Mouse (Mus musculus): Measurements from ENCODE around the gene Mfsd12. TPM values are rescaled to one million over a fixed set of nuclear protein-coding genes. Genes with fewer than 3 reads are reported as not detected.

The Mfsd12 gene
- polyA plus RNA-seq, 1 experiment from 2014 or later = 13.7 TPM

DNA sequence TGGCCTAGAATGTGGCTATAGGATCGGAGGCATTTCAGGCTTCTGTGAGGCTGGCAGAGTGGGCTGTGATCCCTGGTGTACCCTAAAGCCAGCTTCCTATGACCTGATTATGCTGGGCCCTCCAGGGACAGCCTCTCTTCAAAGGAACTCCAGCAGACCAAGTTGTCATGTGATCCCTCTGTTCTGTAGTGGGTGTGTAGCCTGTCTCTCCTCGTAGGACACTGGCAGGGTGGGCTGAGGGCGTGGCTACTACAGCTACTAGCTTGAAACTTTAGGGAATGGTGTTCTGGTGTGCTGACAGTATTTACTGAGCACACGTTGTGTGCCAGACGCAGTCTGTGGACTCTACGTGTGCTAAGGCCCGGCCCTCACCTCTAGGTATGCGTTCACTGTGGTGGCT, 3.4 kb downstream of the Mfsd12 start:
- no peak for ATAC-seq (ENCODE audit: low read depth)
- Histone ChIP-seq H3K4me1 (replicated peaks; ENCODE audit: control insufficient read depth, insufficient read depth, low read length) (peaks cover 58% of the 10 kb centered on the region), H3K4me3 (ENCODE audit: low read length) (no peak overlapping the region), H3K4me2 (ENCODE audit: low read depth, low read length) (no peak overlapping the region), H3K27me3 (ENCODE audit: control insufficient read depth, insufficient read depth, low read depth, low read length) (peaks cover 6% of the 10 kb centered on the region), H3K9me3 (ENCODE audit: control insufficient read depth, low read length) (no peaks in the 10 kb centered on the region), H3K27ac (ENCODE audit: low read length) (peak overlapping the region; percentile 67), H3K9ac (ENCODE audit: low read length) (peak overlapping the region; percentile 49), H3K36me3 (ENCODE audit: control insufficient read depth, insufficient read depth, low read length) (no peaks in the 10 kb centered on the region)
- WGBS = 58% methylated on average over 8 of the region's 8 CpGs

DNA sequence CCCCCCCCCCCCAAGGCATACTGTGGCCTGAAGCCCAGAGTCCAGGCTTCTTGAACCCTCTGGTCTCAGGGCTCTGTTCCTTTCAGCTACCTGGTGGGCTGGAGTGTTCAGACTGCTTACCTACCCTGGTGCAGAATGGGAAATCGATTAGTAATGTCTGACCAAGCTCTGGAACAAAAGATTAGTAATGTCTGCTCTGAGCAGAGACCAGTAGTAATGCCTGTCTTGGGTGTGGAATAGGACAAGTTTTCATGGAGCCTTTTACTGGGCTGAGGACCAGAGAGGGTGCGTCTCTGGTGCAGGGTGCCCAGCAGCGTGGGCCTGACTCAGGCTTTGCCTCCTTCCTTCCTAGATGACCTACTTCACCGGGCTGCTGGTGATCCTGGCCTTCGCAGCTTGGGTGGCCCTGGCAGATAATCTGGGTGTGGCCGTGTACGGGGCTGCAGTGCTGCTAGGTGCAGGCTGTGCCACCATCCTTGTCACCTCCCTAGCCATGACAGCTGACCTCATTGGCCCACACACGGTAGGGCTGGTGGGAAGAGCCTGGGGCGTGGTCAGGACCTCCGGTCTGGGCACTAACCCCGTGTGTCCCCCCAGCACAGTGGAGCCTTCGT, 5.2 kb downstream of the Mfsd12 start:
- no peaks in the 10 kb centered on the region for H3K9me3 ChIP-seq (ENCODE audit: control insufficient read depth, low read length)
- 51% methylated on average over 12 of the region's 12 CpGs for WGBS
- H3K27me3 ChIP-seq (ENCODE audit: control insufficient read depth, insufficient read depth, low read depth, low read length) = peaks cover 6% of the 10 kb centered on the region
- peaks cover 62% of the 10 kb centered on the region for H3K4me1 ChIP-seq (replicated peaks; ENCODE audit: control insufficient read depth, insufficient read depth, low read length)
- H3K4me3 ChIP-seq (ENCODE audit: low read length) = no peak overlapping the region
- H3K36me3 ChIP-seq (ENCODE audit: control insufficient read depth, insufficient read depth, low read length) = peaks cover 8% of the 10 kb centered on the region
- ATAC-seq (ENCODE audit: low read depth) = peak; percentile 8
- H3K27ac ChIP-seq (ENCODE audit: low read length) = peak overlapping the region; percentile 90
- H3K9ac ChIP-seq (ENCODE audit: low read length) = peak overlapping the region; percentile 49
- peak overlapping the region; percentile 60 for H3K4me2 ChIP-seq (ENCODE audit: low read depth, low read length)

DNA sequence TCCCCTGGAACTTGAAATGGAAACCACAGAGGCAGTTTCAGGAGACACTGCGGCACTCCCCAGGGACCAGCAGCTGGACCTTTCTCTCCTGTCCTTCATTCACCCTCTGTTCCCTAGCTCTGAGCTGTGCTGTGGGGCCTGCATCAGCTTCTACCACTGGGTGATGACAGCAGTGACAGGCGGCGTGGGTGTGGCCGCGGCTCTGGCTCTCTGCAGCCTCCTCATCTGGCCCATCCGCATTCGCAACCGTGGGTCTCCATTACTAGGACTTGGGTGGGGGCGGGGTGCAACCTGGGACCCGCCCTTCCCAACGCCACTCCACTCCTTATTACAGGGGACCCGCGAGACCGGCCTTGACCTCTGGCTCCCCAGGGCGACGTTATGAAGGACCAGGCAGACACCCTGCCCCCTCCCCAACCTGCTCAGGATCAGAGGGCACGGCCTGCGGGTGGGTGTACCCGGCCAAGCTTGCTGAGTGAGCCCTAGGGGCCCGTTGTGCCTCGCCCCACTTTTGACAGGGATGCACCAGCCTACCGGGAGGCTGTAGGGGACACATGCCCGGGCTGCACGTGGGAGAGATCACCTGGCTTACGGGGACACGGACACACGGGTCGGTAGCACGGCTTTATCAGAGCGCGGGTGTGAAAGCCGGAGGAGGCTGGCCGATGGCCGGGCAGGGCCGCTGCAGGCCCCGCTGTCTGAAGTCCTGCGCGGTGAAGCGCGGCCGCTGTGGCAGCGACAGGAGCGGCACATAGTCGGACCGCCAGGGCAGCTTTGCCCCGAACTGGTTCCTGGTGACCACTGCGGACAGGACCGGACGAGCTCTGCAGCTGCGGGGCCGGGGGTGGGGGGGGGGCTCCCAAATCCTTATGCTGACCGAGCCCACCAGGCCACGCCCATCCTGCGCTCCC, 6.4 kb downstream of the Mfsd12 start:
- Histone ChIP-seq H3K4me1 (replicated peaks; ENCODE audit: control insufficient read depth, insufficient read depth, low read length) (peaks cover 53% of the 10 kb centered on the region), H3K4me3 (ENCODE audit: low read length) (peak overlapping the region; percentile 34), H3K27ac (ENCODE audit: low read length) (peak overlapping the region; percentile 90), H3K4me2 (ENCODE audit: low read depth, low read length) (peak overlapping the region; percentile 60), H3K9ac (ENCODE audit: low read length) (peak overlapping the region; percentile 64), H3K9me3 (ENCODE audit: control insufficient read depth, low read length) (no peaks in the 10 kb centered on the region), H3K36me3 (ENCODE audit: control insufficient read depth, insufficient read depth, low read length) (peaks cover 20% of the 10 kb centered on the region), H3K27me3 (ENCODE audit: control insufficient read depth, insufficient read depth, low read depth, low read length) (peaks cover 6% of the 10 kb centered on the region)
- 11% methylated on average over 54 of the region's 54 CpGs for WGBS
- ATAC-seq (ENCODE audit: low read depth) = 0 out of 2 replicates have a peak, but pooled peaks have one; percentile 6

DNA sequence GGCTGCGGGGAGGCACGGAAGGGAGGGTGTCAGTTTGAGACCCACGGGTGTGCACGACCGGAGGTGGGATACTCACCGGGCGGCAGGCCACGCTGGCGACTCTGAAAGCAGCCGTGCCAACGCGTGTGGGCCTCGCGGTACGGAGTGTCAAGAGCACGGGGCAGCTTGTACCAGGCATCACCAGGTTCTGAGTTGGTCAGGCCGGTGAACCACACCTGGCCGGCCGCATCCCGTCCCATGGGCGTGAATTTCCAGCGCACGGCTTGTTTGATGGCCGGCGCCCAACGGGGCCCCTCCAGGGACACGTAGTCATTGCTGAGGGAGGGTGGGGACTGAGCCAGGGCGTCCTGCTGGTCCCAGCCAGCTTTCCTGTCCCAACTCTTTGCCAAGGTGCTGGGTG, 7.4 kb downstream of the Mfsd12 start:
- WGBS = 9% methylated on average over 28 of the region's 28 CpGs
- ATAC-seq (ENCODE audit: low read depth) = peak; percentile 1; the same call in 1 of the 2 replicates
- peaks cover 29% of the 10 kb centered on the region for H3K36me3 ChIP-seq (ENCODE audit: control insufficient read depth, insufficient read depth, low read length)
- peaks cover 6% of the 10 kb centered on the region for H3K27me3 ChIP-seq (ENCODE audit: control insufficient read depth, insufficient read depth, low read depth, low read length)
- H3K9ac ChIP-seq (ENCODE audit: low read length) = peak overlapping the region; percentile 64
- peak overlapping the region; percentile 34 for H3K4me3 ChIP-seq (ENCODE audit: low read length)
- H3K4me1 ChIP-seq (replicated peaks; ENCODE audit: control insufficient read depth, insufficient read depth, low read length) = peaks cover 45% of the 10 kb centered on the region
- H3K4me2 ChIP-seq (ENCODE audit: low read depth, low read length) = peak overlapping the region; percentile 60
- no peaks in the 10 kb centered on the region for H3K9me3 ChIP-seq (ENCODE audit: control insufficient read depth, low read length)
- peak overlapping the region; percentile 37; the same call in 1 of the 2 replicates for H3K27ac ChIP-seq (ENCODE audit: low read length)

DNA sequence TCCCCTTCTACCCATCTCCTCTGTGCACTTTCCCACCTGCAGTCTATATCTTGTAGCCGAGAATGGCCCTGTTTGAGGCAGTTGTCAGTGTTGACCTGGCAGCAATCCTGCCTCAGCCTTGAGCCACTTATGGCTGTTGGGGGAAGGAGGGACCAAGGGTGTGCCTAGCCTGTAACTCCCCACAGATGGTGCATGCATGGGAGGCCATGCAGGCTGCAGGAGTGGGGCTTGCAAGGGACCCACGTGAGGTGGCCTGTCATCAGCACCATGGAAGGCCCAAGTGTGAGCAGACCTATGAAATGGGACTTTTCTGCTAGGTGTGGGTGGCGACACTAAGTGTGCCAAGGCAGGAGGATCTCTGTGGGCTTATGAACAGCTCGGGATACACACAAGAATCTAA, 7.8 kb downstream of the Mfsd12 start:
- H3K4me1 ChIP-seq (replicated peaks; ENCODE audit: control insufficient read depth, insufficient read depth, low read length) = peaks cover 45% of the 10 kb centered on the region

GRCm38 (mm10) chr10:81365672-81366476, 8.6 kb downstream of the Mfsd12 start, which contains the start of gene 4930404N11Rik:
Gene 4930404N11Rik, minus strand, starts transcription at chr10:81365816.
- H3K9ac ChIP-seq (ENCODE audit: low read length) = peak within 1 kb of the TSS; percentile 64
- H3K27ac ChIP-seq (ENCODE audit: low read length) = peak within 1 kb of the TSS; percentile 37; the same call in 1 of the 2 replicates
- peaks cover 6% of the 10 kb centered on the region for H3K27me3 ChIP-seq (ENCODE audit: control insufficient read depth, insufficient read depth, low read depth, low read length)
- peak within 1 kb of the TSS; percentile 34 for H3K4me3 ChIP-seq (ENCODE audit: low read length)
- no peaks in the 10 kb centered on the region for H3K9me3 ChIP-seq (ENCODE audit: control insufficient read depth, low read length)
- 28% methylated on average over 12 of the region's 12 CpGs for WGBS
- peaks cover 41% of the 10 kb centered on the region for H3K36me3 ChIP-seq (ENCODE audit: control insufficient read depth, insufficient read depth, low read length)
- peak within 1 kb of the TSS; percentile 60 for H3K4me2 ChIP-seq (ENCODE audit: low read depth, low read length)
- peak; percentile 11; the same call in 1 of the 2 replicates for ATAC-seq (ENCODE audit: low read depth)
- peaks cover 44% of the 10 kb centered on the region for H3K4me1 ChIP-seq (replicated peaks; ENCODE audit: control insufficient read depth, insufficient read depth, low read length)

More for the DNA sequence above, 7.8 kb downstream of the Mfsd12 start:
- 0 out of 2 replicates have a peak, but pooled peaks have one; percentile 3 for ATAC-seq (ENCODE audit: low read depth)
- 28% methylated on average over 4 of the region's 4 CpGs for WGBS
- H3K9me3 ChIP-seq (ENCODE audit: control insufficient read depth, low read length) = no peaks in the 10 kb centered on the region
- peaks cover 6% of the 10 kb centered on the region for H3K27me3 ChIP-seq (ENCODE audit: control insufficient read depth, insufficient read depth, low read depth, low read length)
- no peak overlapping the region for H3K4me3 ChIP-seq (ENCODE audit: low read length)
- H3K9ac ChIP-seq (ENCODE audit: low read length) = no peak overlapping the region
- peaks cover 33% of the 10 kb centered on the region for H3K36me3 ChIP-seq (ENCODE audit: control insufficient read depth, insufficient read depth, low read length)
- peak overlapping the region; percentile 37; the same call in 1 of the 2 replicates for H3K27ac ChIP-seq (ENCODE audit: low read length)
- peak overlapping the region; percentile 60; the same call in 1 of the 2 replicates for H3K4me2 ChIP-seq (ENCODE audit: low read depth, low read length)

GRCm38 (mm10) chr10:81366477-81367206, 9.4 kb downstream of the Mfsd12 start:
- no peak overlapping the region for H3K9ac ChIP-seq (ENCODE audit: low read length)
- peaks cover 44% of the 10 kb centered on the region for H3K36me3 ChIP-seq (ENCODE audit: control insufficient read depth, insufficient read depth, low read length)
- no peak overlapping the region for H3K4me3 ChIP-seq (ENCODE audit: low read length)
- 65% methylated on average over 6 of the region's 6 CpGs for WGBS
- no peak for ATAC-seq (ENCODE audit: low read depth)
- H3K27me3 ChIP-seq (ENCODE audit: control insufficient read depth, insufficient read depth, low read depth, low read length) = peaks cover 6% of the 10 kb centered on the region
- H3K4me1 ChIP-seq (replicated peaks; ENCODE audit: control insufficient read depth, insufficient read depth, low read length) = peaks cover 38% of the 10 kb centered on the region
- H3K9me3 ChIP-seq (ENCODE audit: control insufficient read depth, low read length) = no peaks in the 10 kb centered on the region
- H3K4me2 ChIP-seq (ENCODE audit: low read depth, low read length) = no peak overlapping the region
- no peak overlapping the region for H3K27ac ChIP-seq (ENCODE audit: low read length)

- ATAC-seq (ENCODE audit: low read depth) = no peak
- Histone ChIP-seq H3K27ac (ENCODE audit: low read length) (no peak overlapping the region), H3K27me3 (ENCODE audit: control insufficient read depth, insufficient read depth, low read depth, low read length) (peaks cover 6% of the 10 kb centered on the region), H3K4me3 (ENCODE audit: low read length) (no peak overlapping the region), H3K4me2 (ENCODE audit: low read depth, low read length) (no peak overlapping the region), H3K36me3 (ENCODE audit: control insufficient read depth, insufficient read depth, low read length) (peaks cover 44% of the 10 kb centered on the region), H3K9me3 (ENCODE audit: control insufficient read depth, low read length) (no peaks in the 10 kb centered on the region), H3K4me1 (replicated peaks; ENCODE audit: control insufficient read depth, insufficient read depth, low read length) (peaks cover 36% of the 10 kb centered on the region), H3K9ac (ENCODE audit: low read length) (no peak overlapping the region)
- WGBS = 81% methylated on average over 6 of the region's 6 CpGs
Measured at GRCm38 (mm10) chr10:81367207-81367495, 9.9 kb downstream of the Mfsd12 start.
